Mouse (Mus musculus): ENCODE measurements around the gene Pdzd4. TPM values are rescaled to one million over a fixed set of nuclear protein-coding genes. Genes with fewer than 3 reads are reported as not detected.

The Pdzd4 gene
- polyA plus RNA-seq, 1 experiment, result 86.2 TPM

- H3K4me3 ChIP-seq (ENCODE audit: insufficient read depth, low read length), result no peak overlapping the region
- no peak overlapping the region for H3K27ac ChIP-seq (ENCODE audit: insufficient read depth, low read length)
- H3K4me1 ChIP-seq (ENCODE audit: control insufficient read depth, insufficient read depth, low read length), result no peaks in the 10 kb centered on the region; the same call in 1 of the 2 replicates
- TF ChIP-seq POLR2A (IDR thresholded peaks at IDR 0.05; ENCODE audit: extremely low read depth, insufficient read depth, low read length), result no peak
- no peak for TF ChIP-seq CTCF (IDR thresholded peaks at IDR 0.05; ENCODE audit: extremely low read depth, insufficient read depth, low read length)
Observed at GRCm38 (mm10) chrX:73788501-73788900, 36.3 kb downstream of the Pdzd4 start.

- Histone ChIP-seq H3K27ac (ENCODE audit: insufficient read depth, low read length) (peak overlapping the region; percentile 38; the same call in 1 of the 2 replicates), H3K4me1 (ENCODE audit: control insufficient read depth, insufficient read depth, low read length) (peaks cover 1% of the 10 kb centered on the region; the same call in 1 of the 2 replicates), H3K4me3 (ENCODE audit: insufficient read depth, low read length) (peak overlapping the region; percentile 58)
- TF ChIP-seq CTCF (IDR thresholded peaks at IDR 0.05; ENCODE audit: extremely low read depth, insufficient read depth, low read length) (no peak), POLR2A (IDR thresholded peaks at IDR 0.05; ENCODE audit: extremely low read depth, insufficient read depth, low read length) (no peak)
Observed at GRCm38 (mm10) chrX:73787225-73787558, 37.6 kb downstream of the Pdzd4 start.

- Histone ChIP-seq H3K4me3 (ENCODE audit: insufficient read depth, low read length) (peak within 1 kb of the TSS; percentile 58), H3K4me1 (ENCODE audit: control insufficient read depth, insufficient read depth, low read length) (peaks cover 1% of the 10 kb centered on the region; the same call in 1 of the 2 replicates), H3K27ac (ENCODE audit: insufficient read depth, low read length) (peak within 1 kb of the TSS; percentile 49; the same call in 1 of the 2 replicates)
- TF ChIP-seq CTCF (IDR thresholded peaks at IDR 0.05; ENCODE audit: extremely low read depth, insufficient read depth, low read length) (no peak), POLR2A (IDR thresholded peaks at IDR 0.05; ENCODE audit: extremely low read depth, insufficient read depth, low read length) (no peak)
Observed at GRCm38 (mm10) chrX:73786364-73787224, 38.2 kb downstream of the Pdzd4 start, which contains the start of the genes Idh3g and Ssr4. Gene Idh3g, minus strand, starts transcription at chrX:73786897. Gene Ssr4, plus strand, starts transcription at chrX:73787028.

- Histone ChIP-seq H3K27ac (ENCODE audit: insufficient read depth, low read length) (peak overlapping the region; percentile 49; the same call in 1 of the 2 replicates), H3K4me1 (ENCODE audit: control insufficient read depth, insufficient read depth, low read length) (peaks cover 1% of the 10 kb centered on the region; the same call in 1 of the 2 replicates), H3K4me3 (ENCODE audit: insufficient read depth, low read length) (peak overlapping the region; percentile 58)
- TF ChIP-seq POLR2A (IDR thresholded peaks at IDR 0.05; ENCODE audit: extremely low read depth, insufficient read depth, low read length) (no peak), CTCF (IDR thresholded peaks at IDR 0.05; ENCODE audit: extremely low read depth, insufficient read depth, low read length) (no peak)
Observed at GRCm38 (mm10) chrX:73785666-73786065, 39.1 kb downstream of the Pdzd4 start.

GRCm38 (mm10) chrX:73782227-73782626 is 42.5 kb downstream of the Pdzd4 start:
- Histone ChIP-seq H3K27ac (ENCODE audit: insufficient read depth, low read length) (no peak overlapping the region), H3K4me1 (ENCODE audit: control insufficient read depth, insufficient read depth, low read length) (peaks cover 1% of the 10 kb centered on the region; the same call in 1 of the 2 replicates), H3K4me3 (ENCODE audit: insufficient read depth, low read length) (no peak overlapping the region)
- TF ChIP-seq CTCF (IDR thresholded peaks at IDR 0.05; ENCODE audit: extremely low read depth, insufficient read depth, low read length), result no peak
- TF ChIP-seq POLR2A (IDR thresholded peaks at IDR 0.05; ENCODE audit: extremely low read depth, insufficient read depth, low read length), result no peak

GRCm38 (mm10) chrX:73774802-73775483 is 49.8 kb downstream of the Pdzd4 start:
- Histone ChIP-seq H3K27ac (ENCODE audit: insufficient read depth, low read length) (peak overlapping the region; percentile 78), H3K4me1 (ENCODE audit: control insufficient read depth, insufficient read depth, low read length) (peaks cover 4% of the 10 kb centered on the region), H3K4me3 (ENCODE audit: insufficient read depth, low read length) (0 out of 2 replicates have a peak overlapping the region, but pooled peaks have one; percentile 5)
- TF ChIP-seq CTCF (IDR thresholded peaks at IDR 0.05; ENCODE audit: extremely low read depth, insufficient read depth, low read length), result no peak
- TF ChIP-seq POLR2A (IDR thresholded peaks at IDR 0.05; ENCODE audit: extremely low read depth, insufficient read depth, low read length), result no peak

- TF ChIP-seq POLR2A (IDR thresholded peaks at IDR 0.05; ENCODE audit: extremely low read depth, insufficient read depth, low read length), result peak; percentile 42; the same call in 1 of the 2 replicates
- TF ChIP-seq CTCF (IDR thresholded peaks at IDR 0.05; ENCODE audit: extremely low read depth, insufficient read depth, low read length), result no peak
- Histone ChIP-seq H3K4me3 (ENCODE audit: insufficient read depth, low read length) (0 out of 2 replicates have a peak within 1 kb of the TSS, but pooled peaks have one; percentile 5), H3K27ac (ENCODE audit: insufficient read depth, low read length) (peak within 1 kb of the TSS; percentile 78), H3K4me1 (ENCODE audit: control insufficient read depth, insufficient read depth, low read length) (peaks cover 4% of the 10 kb centered on the region)
Observed at GRCm38 (mm10) chrX:73774168-73774760, 50.5 kb downstream of the Pdzd4 start, which contains the start of gene Srpk3. Gene Srpk3, plus strand, starts transcription at chrX:73774405.

- Histone ChIP-seq H3K4me1 (ENCODE audit: control insufficient read depth, insufficient read depth, low read length) (no peaks in the 10 kb centered on the region), H3K4me3 (ENCODE audit: insufficient read depth, low read length) (no peak overlapping the region), H3K27ac (ENCODE audit: insufficient read depth, low read length) (no peak overlapping the region)
- TF ChIP-seq POLR2A (IDR thresholded peaks at IDR 0.05; ENCODE audit: extremely low read depth, insufficient read depth, low read length) (no peak), CTCF (IDR thresholded peaks at IDR 0.05; ENCODE audit: extremely low read depth, insufficient read depth, low read length) (peak; percentile 42)
Observed at GRCm38 (mm10) chrX:73767267-73767666, 57.5 kb downstream of the Pdzd4 start.

- TF ChIP-seq POLR2A (IDR thresholded peaks at IDR 0.05; ENCODE audit: extremely low read depth, insufficient read depth, low read length), result no peak
- TF ChIP-seq CTCF (IDR thresholded peaks at IDR 0.05; ENCODE audit: extremely low read depth, insufficient read depth, low read length), result no peak
- no peak overlapping the region for H3K4me3 ChIP-seq (ENCODE audit: insufficient read depth, low read length)
Observed at GRCm38 (mm10) chrX:73765311-73765710, 59.5 kb downstream of the Pdzd4 start.

More at GRCm38 (mm10) chrX:73765311-73765710, 59.5 kb downstream of the Pdzd4 start:
- Histone ChIP-seq H3K27ac (ENCODE audit: insufficient read depth, low read length) (no peak overlapping the region), H3K4me1 (ENCODE audit: control insufficient read depth, insufficient read depth, low read length) (no peaks in the 10 kb centered on the region)
